Mouse (Mus musculus) CH12.LX (cell line): ENCODE results near the gene Mmp9.

Experiments
- CTCF ChIP-seq, 2 experiments: IDR thresholded peaks in 1 of 2; conservative IDR thresholded peaks in 1 of 2; 2 replicates each; pipeline ENCODE4 v1.5.1; 2011 to 2012; ENCODE audit warnings: low read depth in 2 of 2, low read length in 2 of 2, improper control_type of control experiment in 1 of 2, inconsistent platforms in 1 of 2, mild to moderate bottlenecking in 1 of 2, moderate library complexity in 1 of 2
- MAFK ChIP-seq: IDR thresholded peaks from 2 replicates; pipeline ENCODE4 v1.6.1; 2011; ENCODE audit warnings: low read length, improper control_type of control experiment; ENCODE audit not compliant: insufficient replicate concordance
- POLR2AphosphoS2 ChIP-seq: IDR thresholded peaks from 2 replicates; pipeline ENCODE4 v1.6.1; 2011; ENCODE audit warnings: low read depth, low read length, improper control_type of control experiment
- UBTF ChIP-seq: IDR thresholded peaks from 2 replicates; pipeline ENCODE4 v1.6.1; 2012; ENCODE audit warnings: low read depth, mild to moderate bottlenecking, inconsistent platforms, low read length, improper control_type of control experiment, moderate library complexity

GRCm38 (mm10) chr2:164895885-164896284 lies 44.7 kb upstream of the Mmp9 start:
- TF ChIP-seq UBTF (no peak), CTCF (conservative IDR thresholded peaks at IDR 0.05 in 1 of 2, IDR thresholded peaks at IDR 0.05 in 1 of 2; ENCODE audit: low read depth in 2 of 2, low read length in 2 of 2) (no peak), MAFK (no peak), POLR2AphosphoS2 (no peak; the same call in 1 of the 2 replicates)
